8 mouse cellular contexts compared by ENCODE assay signal in the genomic region with DNA sequence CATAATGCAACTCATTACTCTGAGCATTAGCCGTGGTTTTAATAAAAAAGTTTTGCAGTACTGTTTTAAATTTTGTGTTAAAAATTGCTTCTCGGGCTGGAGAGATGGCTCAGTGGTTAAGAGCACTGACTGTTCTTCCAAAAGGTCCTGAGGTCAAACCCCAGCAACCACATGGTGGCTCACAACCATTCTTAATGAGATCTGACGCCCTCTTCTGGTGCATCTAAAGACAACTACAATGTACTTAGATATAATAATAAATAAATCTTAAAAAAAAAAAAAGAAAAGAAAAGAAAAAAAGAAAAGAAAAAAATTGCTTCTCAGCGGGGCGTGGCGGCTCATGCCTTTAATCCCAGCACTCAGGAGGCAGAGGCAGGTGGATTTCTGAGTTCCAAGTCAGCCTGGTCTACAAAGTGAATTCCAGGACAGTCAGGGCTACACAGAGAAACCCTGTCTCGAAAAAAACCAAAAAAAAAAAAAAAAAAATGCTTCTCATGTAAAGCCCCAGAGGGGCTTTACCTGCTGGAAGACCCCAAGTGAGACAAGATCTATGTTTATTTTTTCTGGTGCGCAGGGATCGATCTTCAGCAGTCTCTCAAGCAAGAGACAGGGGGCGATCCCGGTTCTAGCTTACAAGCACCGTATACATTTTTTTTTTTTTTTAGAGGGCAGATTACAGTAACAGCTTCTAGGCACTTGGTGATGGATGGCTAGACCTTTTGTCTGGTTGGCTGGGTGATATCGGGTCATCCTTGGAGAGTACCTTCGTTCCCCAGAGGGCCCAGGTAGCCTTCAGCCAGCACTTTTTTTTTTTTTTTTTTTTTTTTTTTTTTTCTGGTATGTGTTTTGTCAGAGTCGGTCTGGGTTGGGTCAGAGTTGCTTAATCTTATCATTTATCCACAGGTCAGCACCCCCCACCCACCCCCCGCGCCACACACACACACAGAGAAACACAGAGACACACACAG. TPM values are rescaled to one million over a fixed set of nuclear protein-coding genes. Genes with fewer than 3 reads are reported as not detected.
A peak's percentile ranks its signal among the peaks of the same experiment; 100 is the strongest.
DNase-seq lines count a peak whose midpoint lies in the region; ATAC-seq and TF ChIP-seq lines count a peak whose summit lies in the region.

No protein-coding gene starts in this region.

- no peaks in the 10 kb centered on the region for H3K9me3 ChIP-seq in liver, embryonic 13.5 days (replicated peaks)

- peak; percentile 43 for ATAC-seq in erythroid progenitor cell, adult 5-6 weeks (replicated peaks; ENCODE audit: low FRiP score, poor library complexity, severe bottlenecking)
- peak; percentile 50 for ATAC-seq in liver, embryonic 13.5 days (ENCODE audit: low read depth)

- H3K27ac ChIP-seq in left cerebral cortex, adult 2 months: peak overlapping the region; percentile 91
- H3K27ac ChIP-seq in brown adipose tissue, adult 24 weeks (replicated peaks; ENCODE audit: low read depth, low read length): no peak overlapping the region; the same call in 1 of the 2 replicates
- H3K27ac ChIP-seq in liver, embryonic 13.5 days: peak overlapping the region; percentile 91

- H3K36me3 ChIP-seq in liver, embryonic 13.5 days: peaks cover 7% of the 10 kb centered on the region

- WGBS in liver, embryonic 13.5 days (ENCODE audit: insufficient replicate concordance): 15% methylated on average over 17 of the region's 17 CpGs

- H3K27me3 ChIP-seq in liver, embryonic 13.5 days: no peaks in the 10 kb centered on the region

- TF ChIP-seq CTCF in left cerebral cortex, adult 2 months (IDR thresholded peaks at IDR 0.05): peak; percentile 20

- no peak for DNase-seq in left cerebral cortex, adult 2 months (ENCODE audit: extremely low spot score in 1 of 2, low spot score in 2 of 2)
- no peak for DNase-seq in left cerebral cortex, postnatal 36 days (ENCODE audit: low spot score in 2 of 2)
- DNase-seq in induced T-regulatory cell, adult 2 months (ENCODE audit: low read depth): peak; percentile 86
- DNase-seq in liver, embryonic 13.5 days: peak; percentile 46
- peak; percentile 54 for DNase-seq in neural tube, embryonic 10.5 days (ENCODE audit: extremely low spot score, low spot score)
- no peak for DNase-seq in ovary, postnatal 36 days (ENCODE audit: low spot score)

- peak overlapping the region; percentile 55 for H3K4me3 ChIP-seq in left cerebral cortex, adult 2 months
- peak overlapping the region; percentile 95 for H3K4me3 ChIP-seq in brown adipose tissue, adult 24 weeks (ENCODE audit: insufficient read depth, low read depth, low read length)
- peak overlapping the region; percentile 81 for H3K4me3 ChIP-seq in liver, embryonic 13.5 days (replicated peaks)

- intact Hi-C loops in left cerebral cortex, adult 2 months (cut with DNase I): loop anchor here (2.0 kb wide), 2 partner anchors 68 to 184 kb away; a partner anchor contains a TSS
- intact Hi-C loops in left cerebral cortex, postnatal 36 days (cut with DNase I): loop anchor here (1.0 kb wide), 1 partner anchor 69 kb away; a partner anchor contains a TSS

- H3K4me2 ChIP-seq in liver, embryonic 13.5 days: peak overlapping the region; percentile 82

- H3K4me1 ChIP-seq in brown adipose tissue, adult 24 weeks (ENCODE audit: control insufficient read depth, insufficient read depth, insufficient read length, low read length): no peaks in the 10 kb centered on the region
- H3K4me1 ChIP-seq in liver, embryonic 13.5 days (replicated peaks): peaks cover 25% of the 10 kb centered on the region

- H3K9ac ChIP-seq in liver, embryonic 13.5 days: peak overlapping the region; percentile 82

RNA-seq across cellular contexts. Expression of a gene that starts 0.7 kb away (rescaled TPM):
- total RNA-seq in left cerebral cortex, adult 2 months (2021): 10 to 100 TPM; 21.4 to 21.8 TPM
- total RNA-seq in left cerebral cortex, postnatal 36 days (2021): 10 to 100 TPM; 19.1 to 23.6 TPM
- 17.4 and 22.6 TPM in 2 replicates for polyA plus RNA-seq in brown adipose tissue, adult 24 weeks (2012; ENCODE audit: insufficient read depth, insufficient read length, missing spikeins)
- 12.3 and 15.5 TPM in 2 replicates for total RNA-seq in erythroid progenitor cell, adult 5-6 weeks (2015; ENCODE audit: low replicate concordance)
- total RNA-seq in erythroid progenitor cell, adult 5-6 weeks (2017; ENCODE audit: low replicate concordance): 14.1 and 20.1 TPM in 2 replicates
- 6.6 and 8.7 TPM in 2 replicates for polyA plus RNA-seq in liver, embryonic 13.5 days (2015; fragmentation: Nextera tagmentation; extraction: Ambion mirVana)

RNA-seq across cellular contexts. Expression of a gene that starts 34.9 kb away (rescaled TPM):
- 1 to 10 TPM; 3.7 to 4.5 TPM for total RNA-seq in left cerebral cortex, adult 2 months (2021)
- 1 to 10 TPM; 4.3 to 4.4 TPM for total RNA-seq in left cerebral cortex, postnatal 36 days (2021)
- not detected in 2 replicates for polyA plus RNA-seq in brown adipose tissue, adult 24 weeks (2012; ENCODE audit: insufficient read depth, insufficient read length, missing spikeins)
- total RNA-seq in erythroid progenitor cell, adult 5-6 weeks (2015; ENCODE audit: low replicate concordance): 0.36 TPM in 1 of 2 replicates, not detected in the other
- total RNA-seq in erythroid progenitor cell, adult 5-6 weeks (2017; ENCODE audit: low replicate concordance): 0.77 and 1.1 TPM in 2 replicates
- 1.9 and 2.0 TPM in 2 replicates for polyA plus RNA-seq in liver, embryonic 13.5 days (2015; fragmentation: Nextera tagmentation; extraction: Ambion mirVana)

RNA-seq across cellular contexts. Expression of a gene that starts 36.9 kb away (rescaled TPM):
- total RNA-seq in left cerebral cortex, adult 2 months (2021): not detected
- total RNA-seq in left cerebral cortex, postnatal 36 days (2021): not detected
- polyA plus RNA-seq in brown adipose tissue, adult 24 weeks (2012; ENCODE audit: insufficient read depth, insufficient read length, missing spikeins): 0.52 and 0.58 TPM in 2 replicates
- not detected in 2 replicates for total RNA-seq in erythroid progenitor cell, adult 5-6 weeks (2015; ENCODE audit: low replicate concordance)
- total RNA-seq in erythroid progenitor cell, adult 5-6 weeks (2017; ENCODE audit: low replicate concordance): not detected in 2 replicates
- not detected in 2 replicates for polyA plus RNA-seq in liver, embryonic 13.5 days (2015; fragmentation: Nextera tagmentation; extraction: Ambion mirVana)

Comparison
In these comparisons a context has a peak if more than half of its experiments do, and no peak if none do; other contexts are left out.
1. DNase-seq: peak in induced T-regulatory cell, adult 2 months (single experiment), liver, embryonic 13.5 days (single experiment) and neural tube, embryonic 10.5 days (single experiment); none in left cerebral cortex, adult 2 months (0 of 2), left cerebral cortex, postnatal 36 days (0 of 2) and ovary, postnatal 36 days (single experiment).
2. Peak in every context shown above with its lines, with median percentiles within 50 percentile points of each other: H3K4me3 ChIP-seq.